Mouse (Mus musculus) kidney, adult 2 months (tissue): ENCODE results near the gene Pparg. TPM values are rescaled to one million over a fixed set of nuclear protein-coding genes. Genes with fewer than 3 reads are reported as not detected.

Source experiments
- DNase-seq: peaks from one replicate; pipeline ENCODE4 v3.0.0; 2021
- H3K27ac ChIP-seq: fragments of 200-500 bp; 2 replicates; pipeline ENCODE4 v1.5.1; 2012; ENCODE audit warnings: low read depth, low read length, control low read depth, inconsistent platforms; ENCODE audit not compliant: insufficient read depth
- H3K27me3 ChIP-seq: fragments of 200-500 bp; replicated peaks from 2 replicates; pipeline ENCODE4 v1.6.1; 2012; ENCODE audit warnings: mild to moderate bottlenecking, moderate library complexity, low read length, inconsistent platforms; ENCODE audit not compliant: control insufficient read depth, insufficient read depth
- H3K36me3 ChIP-seq: fragments of 200-500 bp; 2 replicates; pipeline ENCODE4 v1.6.1; 2012; ENCODE audit warnings: mild to moderate bottlenecking, moderate library complexity, low read length, inconsistent platforms; ENCODE audit not compliant: control insufficient read depth, insufficient read depth
- H3K4me1 ChIP-seq: fragments of 200-500 bp; 2 replicates; pipeline ENCODE4 v1.6.1; 2011; ENCODE audit warnings: low read length; ENCODE audit not compliant: control insufficient read depth, insufficient read depth
- H3K4me3 ChIP-seq: fragments of 200-500 bp; 2 replicates; pipeline ENCODE4 v1.5.1; 2011; ENCODE audit warnings: mild to moderate bottlenecking, low read depth, low read length, control low read depth; ENCODE audit not compliant: insufficient read depth
- CTCF ChIP-seq: fragments of 200-500 bp; conservative IDR thresholded peaks from 2 replicates; pipeline ENCODE4 v1.5.1; 2011; ENCODE audit warnings: low read depth, mild to moderate bottlenecking, control low read depth, low read length, moderate library complexity, mixed read lengths; ENCODE audit not compliant: insufficient read depth, insufficient read length
- POLR2A ChIP-seq: fragments of 200-500 bp; IDR thresholded peaks from one replicate; pipeline ENCODE4 v1.6.1; 2011; ENCODE audit warnings: low read depth, low read length, control low read depth
- WGBS: fragments of 180-500 bp; shearing (Covaris S2); methylation state at CpG from one replicate; pipeline ENCODE4 v1.1.7; 2018; 5-methylcytosine and 5-hydroxymethylcytosine counted together
- polyA plus RNA-seq: library from polyadenylated mRNA; depleted of rRNA; stranded (reverse); fragments of >200 nt; gene quantifications from 2 replicates; pipeline ENCODE4 v1.2.3, GENCODE M21; 2012; rRNA removed

Pparg gene
- 12.8 and 13.5 TPM in 2 replicates for polyA plus RNA-seq

DNA sequence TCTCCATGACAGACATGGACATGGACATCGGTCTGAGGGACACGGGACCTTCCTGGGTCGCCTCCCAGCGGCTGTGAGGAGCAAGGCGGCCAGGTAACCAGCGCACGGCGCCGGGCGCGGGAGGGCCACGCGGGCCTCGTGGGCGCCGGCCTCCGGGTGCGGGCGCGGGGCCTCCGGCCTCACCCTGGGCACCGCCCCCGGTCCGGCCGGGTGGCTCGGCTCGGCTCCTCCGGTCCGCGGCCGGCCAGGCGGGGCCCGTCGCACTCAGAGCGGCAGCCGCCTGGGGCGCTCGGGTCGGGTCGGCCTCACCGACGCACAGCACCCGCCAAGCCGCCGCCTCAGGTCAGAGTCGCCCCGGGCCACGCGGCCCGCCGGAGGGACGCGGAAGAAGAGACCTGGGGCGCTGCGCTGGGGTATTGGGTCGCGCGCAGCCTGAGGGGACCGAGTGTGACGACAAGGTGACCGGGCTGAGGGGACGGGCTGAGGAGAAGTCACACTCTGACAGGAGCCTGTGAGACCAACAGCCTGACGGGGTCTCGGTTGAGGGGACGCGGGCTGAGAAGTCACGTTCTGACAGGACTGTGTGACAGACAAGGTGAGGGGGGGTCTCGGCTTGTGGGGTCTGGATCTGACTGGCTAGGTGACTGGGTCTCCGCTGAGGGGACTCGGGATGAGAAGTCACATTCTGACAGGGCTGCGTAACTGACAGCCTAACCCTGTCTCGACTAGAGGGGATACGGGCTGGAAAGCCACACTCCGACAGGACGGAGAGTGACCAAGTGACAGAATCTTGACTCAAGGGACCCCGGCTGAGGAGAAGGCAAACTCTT lies at the start of gene Pparg:
Pparg (plus strand) TSS at position 176 of the 830 bp plus-strand sequence.
- H3K4me1 ChIP-seq: no peaks in the 10 kb centered on the region
- peak within 1 kb of the TSS; percentile 63 for H3K4me3 ChIP-seq
- peak; percentile 24; the same call in 1 of the 2 replicates for TF ChIP-seq CTCF
- no peak for TF ChIP-seq POLR2A
- WGBS: under 1% methylated on average over 76 of the region's 76 CpGs
- H3K27me3 ChIP-seq: 0 out of 2 replicates have a peak, but pooled peaks cover 1% of the 10 kb centered on the region
- no peaks in the 10 kb centered on the region for H3K36me3 ChIP-seq
- no peak within 1 kb of the TSS for H3K27ac ChIP-seq
- peak; percentile 57 for DNase-seq

DNA sequence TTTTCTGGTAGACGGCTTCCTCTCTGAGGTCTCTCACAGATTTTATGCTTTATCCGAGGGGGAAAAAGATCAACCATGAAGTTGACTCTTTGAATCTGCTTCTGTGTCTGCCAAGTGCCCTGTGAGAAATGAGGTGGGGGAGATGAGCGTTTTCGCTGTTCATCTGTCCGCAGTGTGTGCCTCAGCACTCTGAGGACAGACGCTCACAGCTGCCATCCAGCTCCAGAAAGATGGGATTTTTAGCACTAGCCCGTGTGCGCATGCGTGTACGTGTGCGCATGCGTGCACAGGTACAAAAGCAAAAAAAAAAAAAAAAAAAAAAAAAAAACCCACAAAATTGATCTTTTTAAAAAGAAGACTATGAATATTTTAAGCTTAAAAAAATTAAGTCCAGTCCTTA lies 48.0 kb upstream of the Pparg start:
- Histone ChIP-seq H3K27me3 (peaks cover 1% of the 10 kb centered on the region; the same call in 1 of the 2 replicates), H3K4me3 (no peak overlapping the region), H3K27ac (no peak overlapping the region), H3K36me3 (no peaks in the 10 kb centered on the region), H3K4me1 (no peaks in the 10 kb centered on the region)
- no peak for TF ChIP-seq CTCF
- TF ChIP-seq POLR2A: no peak
- no peak for DNase-seq
- WGBS: 70% methylated on average over 12 of the region's 12 CpGs

DNA sequence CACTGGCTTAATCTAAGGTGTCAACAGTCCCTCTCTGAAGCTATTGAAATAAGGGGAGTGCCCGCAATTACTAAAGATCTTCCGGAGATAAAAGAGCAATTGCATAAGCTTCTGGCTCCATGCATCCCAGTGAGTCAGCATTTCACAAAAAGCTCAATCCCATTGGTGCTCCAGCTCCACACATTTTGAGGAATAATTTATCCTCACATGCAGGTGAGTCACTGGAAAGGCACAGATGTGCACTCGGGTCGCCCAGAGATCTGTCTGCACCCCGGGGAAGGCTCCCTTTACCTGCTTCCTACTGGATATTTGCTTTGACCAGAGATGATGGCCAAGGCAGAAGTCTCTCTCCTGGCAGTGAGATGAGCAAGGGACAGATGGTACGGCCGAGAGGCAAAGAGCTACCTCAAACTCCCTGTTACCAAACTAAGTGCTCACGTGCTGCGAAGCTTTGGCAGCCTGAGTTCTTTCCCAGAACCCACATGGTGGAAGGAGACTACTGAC lies 47.5 kb upstream of the Pparg start:
- Histone ChIP-seq H3K27me3 (peaks cover 1% of the 10 kb centered on the region; the same call in 1 of the 2 replicates), H3K4me3 (no peak overlapping the region), H3K4me1 (no peaks in the 10 kb centered on the region), H3K27ac (no peak overlapping the region), H3K36me3 (no peaks in the 10 kb centered on the region)
- 60% methylated on average over 9 of the region's 9 CpGs for WGBS
- no peak for DNase-seq
- TF ChIP-seq CTCF (no peak), POLR2A (no peak)

DNA sequence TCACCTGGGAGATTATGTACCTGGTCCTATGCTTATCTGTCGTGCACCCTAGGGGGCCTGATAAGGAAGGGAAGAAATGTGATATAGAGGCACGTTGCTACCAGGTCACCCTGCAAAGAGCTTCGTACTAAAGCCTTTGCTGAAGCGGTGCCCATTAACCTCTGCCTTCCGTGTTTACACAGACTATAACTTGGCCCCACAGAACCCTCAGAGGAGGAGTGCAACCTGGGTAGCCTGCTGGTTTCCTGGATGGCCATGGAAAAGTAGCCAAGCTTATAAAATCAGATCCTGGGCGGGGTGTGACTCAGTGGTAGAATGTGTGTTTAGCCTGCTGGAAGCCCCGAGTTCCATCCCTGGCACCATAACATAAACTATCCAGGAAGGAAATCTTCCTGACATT lies 46.8 kb upstream of the Pparg start:
- H3K27ac ChIP-seq: no peak overlapping the region
- WGBS: 35% methylated on average over 7 of the region's 7 CpGs
- H3K27me3 ChIP-seq: peaks cover 1% of the 10 kb centered on the region; the same call in 1 of the 2 replicates
- H3K4me3 ChIP-seq: no peak overlapping the region
- no peak for DNase-seq
- H3K4me1 ChIP-seq: no peaks in the 10 kb centered on the region
- TF ChIP-seq CTCF (no peak), POLR2A (no peak)
- H3K36me3 ChIP-seq: no peaks in the 10 kb centered on the region

DNA sequence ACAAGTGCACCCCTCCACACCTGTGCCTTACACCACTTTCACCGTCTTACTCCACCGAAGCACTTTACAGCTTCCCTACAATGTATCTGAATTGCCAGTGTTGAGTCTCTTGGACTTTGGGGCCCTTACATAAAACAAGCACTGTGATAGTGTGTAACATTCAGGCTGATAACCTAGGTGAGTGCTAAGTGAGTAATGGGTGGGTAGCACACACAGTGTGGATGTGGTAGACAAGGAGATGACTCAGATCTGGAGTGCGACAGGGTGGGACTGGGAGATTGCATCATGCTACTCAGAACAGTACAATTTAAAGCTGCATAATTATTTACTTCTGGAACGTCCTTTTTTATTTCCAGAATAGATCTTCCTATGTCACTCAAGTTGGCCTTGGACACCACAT lies 45.0 kb upstream of the Pparg start:
- H3K4me1 ChIP-seq: no peaks in the 10 kb centered on the region
- DNase-seq: no peak
- H3K4me3 ChIP-seq: no peak overlapping the region
- H3K36me3 ChIP-seq: no peaks in the 10 kb centered on the region
- TF ChIP-seq CTCF: no peak
- 87% methylated on average over 4 of the region's 4 CpGs for WGBS
- H3K27ac ChIP-seq: no peak overlapping the region
- H3K27me3 ChIP-seq: peaks cover 1% of the 10 kb centered on the region; the same call in 1 of the 2 replicates

DNA sequence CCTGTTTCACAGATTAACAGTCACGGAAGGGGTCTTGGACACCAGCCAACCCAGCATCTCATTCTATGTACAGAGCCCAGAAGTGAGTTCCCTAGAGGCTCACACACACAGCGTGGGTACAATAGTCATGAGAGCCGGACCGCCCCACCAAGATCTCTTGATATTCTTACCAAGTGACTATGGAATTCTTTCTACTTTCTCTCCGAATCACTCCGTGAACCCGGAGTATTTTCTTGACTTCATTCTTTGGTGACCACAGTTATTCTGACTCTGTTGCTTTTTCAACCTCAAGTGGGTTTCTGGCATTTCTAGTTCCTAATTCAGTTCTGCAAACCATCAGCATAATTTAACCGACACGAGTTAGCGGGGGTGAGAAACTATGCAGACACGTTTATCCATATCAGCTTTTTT lies 43.9 kb upstream of the Pparg start:
- Histone ChIP-seq H3K36me3 (no peaks in the 10 kb centered on the region), H3K27ac (no peak overlapping the region), H3K4me1 (no peaks in the 10 kb centered on the region), H3K4me3 (no peak overlapping the region), H3K27me3 (peaks cover 1% of the 10 kb centered on the region; the same call in 1 of the 2 replicates)
- TF ChIP-seq CTCF: no peak
- no peak for TF ChIP-seq POLR2A
- DNase-seq: peak; percentile 3
- 71% methylated on average over 11 of the region's 11 CpGs for WGBS

DNA sequence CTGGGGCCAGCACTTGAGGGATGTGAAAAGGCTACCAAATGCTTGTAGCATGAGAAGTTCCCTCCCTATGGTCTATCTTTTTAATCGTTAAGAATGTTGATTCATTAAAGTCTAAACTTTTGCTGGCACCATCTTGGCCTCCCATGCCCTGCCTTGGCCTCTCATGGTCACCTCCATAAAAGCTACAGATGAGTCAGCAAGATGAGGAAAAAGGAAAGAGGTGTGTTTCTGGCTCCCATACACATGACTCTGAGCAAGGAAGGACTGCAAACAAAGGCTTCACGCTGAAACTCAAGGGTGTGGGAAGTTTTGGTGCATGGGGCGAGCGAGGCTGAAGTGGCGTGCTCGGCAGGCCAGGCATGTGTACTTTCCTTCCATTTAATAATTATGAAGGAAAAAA lies 41.9 kb upstream of the Pparg start:
- 85% methylated on average over 6 of the region's 6 CpGs for WGBS
- Histone ChIP-seq H3K27ac (no peak overlapping the region), H3K27me3 (no peaks in the 10 kb centered on the region; the same call in 1 of the 2 replicates), H3K4me3 (no peak overlapping the region), H3K4me1 (no peaks in the 10 kb centered on the region), H3K36me3 (no peaks in the 10 kb centered on the region)
- TF ChIP-seq CTCF (no peak), POLR2A (no peak)
- no peak for DNase-seq
